Mouse (Mus musculus) heart, adult 11 months (tissue): ENCODE measurements around the gene Fgf14.
"Not testable (repeated sequence)": the region's sequence is repeated elsewhere in the genome, so short reads cannot be mapped to it uniquely, and the experiment has no call there.

Source experiments
- DNase-seq: peaks from one replicate; pipeline ENCODE4 v3.0.0; 2022

Fgf14 gene

GRCm38 (mm10) chr14:124474066-124474667 is 202.8 kb downstream of the Fgf14 start:
- no peak for DNase-seq

GRCm38 (mm10) chr14:124470909-124471308 is 206.0 kb downstream of the Fgf14 start:
- DNase-seq = no peak

GRCm38 (mm10) chr14:124455120-124455519 is 221.8 kb downstream of the Fgf14 start:
- DNase-seq = no peak

GRCm38 (mm10) chr14:124446096-124446840 is 230.7 kb downstream of the Fgf14 start:
- DNase-seq = no peak

GRCm38 (mm10) chr14:124444831-124445230 is 232.1 kb downstream of the Fgf14 start:
- no peak for DNase-seq

GRCm38 (mm10) chr14:124439298-124439697 is 237.6 kb downstream of the Fgf14 start:
- DNase-seq = not testable (repeated sequence)

GRCm38 (mm10) chr14:124411890-124412289 is 265.0 kb downstream of the Fgf14 start:
- peak; percentile 57 for DNase-seq

GRCm38 (mm10) chr14:124410945-124411344 is 266.0 kb downstream of the Fgf14 start:
- DNase-seq = peak; percentile 31

GRCm38 (mm10) chr14:124328391-124328790 is 348.5 kb downstream of the Fgf14 start:
- peak; percentile 87 for DNase-seq

- DNase-seq = no peak
Measured at GRCm38 (mm10) chr14:124319017-124319718, 357.8 kb downstream of the Fgf14 start.

- no peak for DNase-seq
Measured at GRCm38 (mm10) chr14:124315513-124315912, 361.4 kb downstream of the Fgf14 start.

GRCm38 (mm10) chr14:124287027-124287426 is 389.9 kb downstream of the Fgf14 start:
- no peak for DNase-seq

GRCm38 (mm10) chr14:124278384-124278944 is 398.5 kb downstream of the Fgf14 start:
- DNase-seq = no peak

- no peak for DNase-seq
Measured at GRCm38 (mm10) chr14:124266977-124267376, 409.9 kb downstream of the Fgf14 start.

- DNase-seq = no peak
Measured at GRCm38 (mm10) chr14:124264541-124265059, 412.3 kb downstream of the Fgf14 start.

- DNase-seq = no peak
Measured at GRCm38 (mm10) chr14:124263199-124263598, 413.7 kb downstream of the Fgf14 start.

GRCm38 (mm10) chr14:124247517-124247916 is 429.4 kb downstream of the Fgf14 start:
- DNase-seq = no peak

GRCm38 (mm10) chr14:124223445-124223844 is 453.5 kb downstream of the Fgf14 start:
- DNase-seq = no peak

GRCm38 (mm10) chr14:124222447-124222846 is 454.5 kb downstream of the Fgf14 start:
- no peak for DNase-seq

- no peak for DNase-seq
Measured at GRCm38 (mm10) chr14:124220979-124221378, 455.9 kb downstream of the Fgf14 start.

- no peak for DNase-seq
Measured at GRCm38 (mm10) chr14:124195806-124196205, 481.1 kb downstream of the Fgf14 start.

GRCm38 (mm10) chr14:124195331-124195730 is 481.6 kb downstream of the Fgf14 start:
- no peak for DNase-seq

- peak; percentile 88 for DNase-seq
Measured at GRCm38 (mm10) chr14:124192815-124193142, 484.1 kb downstream of the Fgf14 start.
